ENCODE assay signal across 8 mouse cellular contexts in the genomic region with DNA sequence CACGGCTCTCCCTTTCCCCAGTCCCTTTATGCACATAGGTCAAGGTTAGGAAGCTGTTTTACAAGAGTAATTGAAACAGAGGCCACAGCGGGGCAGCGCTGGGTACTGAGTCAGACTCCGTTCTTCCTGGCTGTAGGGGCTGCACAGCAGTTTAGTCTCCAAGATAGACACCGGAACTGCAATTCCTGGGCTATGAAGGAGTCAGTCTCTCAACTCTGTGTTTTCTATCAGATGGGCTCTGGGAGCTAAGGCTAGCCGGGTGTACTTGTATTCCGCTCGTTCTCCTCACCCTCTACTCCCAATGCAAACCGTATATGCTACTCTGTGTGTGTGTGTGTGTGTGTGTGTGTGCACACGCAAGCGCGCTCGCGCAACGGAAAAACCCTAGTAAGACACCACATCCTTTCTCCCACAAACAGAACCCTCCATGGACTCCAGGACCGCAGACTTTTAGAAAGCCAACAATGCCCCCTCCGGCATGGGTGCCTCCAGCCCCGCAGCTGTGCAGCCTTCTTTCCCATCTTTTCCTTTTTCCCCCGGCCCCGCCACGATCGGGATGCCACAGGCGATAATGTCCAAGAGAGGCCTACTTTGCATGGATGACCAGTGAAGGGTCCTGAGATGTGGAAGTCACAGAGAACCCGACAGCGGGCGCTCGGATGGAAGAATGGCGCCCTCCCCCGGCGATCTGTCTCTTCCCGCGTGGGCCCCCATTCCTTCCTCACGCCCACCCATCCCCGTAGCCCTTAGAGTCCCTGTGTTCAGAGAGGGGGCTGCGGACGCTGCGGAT. TPM values are rescaled to one million over a fixed set of nuclear protein-coding genes. Genes with fewer than 3 reads are reported as not detected.
DNase-seq lines count a peak whose midpoint lies in the region; ATAC-seq lines count a peak whose summit lies in the region.

No protein-coding gene starts in this region.

- ATAC-seq in forebrain, embryonic 16.5 days: peak; percentile 37
- peak; percentile 28 to 52 for ATAC-seq in hematopoietic stem cell, adult 5-6 weeks (replicated peaks in 1 of 2; ENCODE audit: insufficient read depth in 1 of 2, low FRiP score in 2 of 2, low TSS enrichment in 1 of 2, low read depth in 1 of 2, poor library complexity in 2 of 2, severe bottlenecking in 2 of 2)

- H3K36me3 ChIP-seq in forebrain, embryonic 16.5 days (ENCODE audit: control insufficient read depth, insufficient read depth): no peaks in the 10 kb centered on the region

- H3K4me2 ChIP-seq in forebrain, embryonic 16.5 days (ENCODE audit: low read length): peak overlapping the region; percentile 91

- peak overlapping the region; percentile 96 for H3K9ac ChIP-seq in forebrain, embryonic 16.5 days (replicated peaks; ENCODE audit: low read depth, low read length)

- H3K27ac ChIP-seq in forebrain, embryonic 16.5 days (ENCODE audit: low read length): peak overlapping the region; percentile 79

- peak; percentile 64 for DNase-seq in Muller cell, postnatal 12 days (ENCODE audit: inconsistent ontology term)
- DNase-seq in c-Kit-positive CD71-negative TER-119-negative erythroid progenitor cells, embryonic 14.5 days (ENCODE audit: low read depth): peak; percentile 40
- DNase-seq in layer of hippocampus, postnatal 36 days: peak; percentile 56 to 59
- DNase-seq in lung, postnatal 14 days: peak; percentile 69
- peak; percentile 57 for DNase-seq in ovary, postnatal 36 days (ENCODE audit: low spot score)
- DNase-seq in urinary bladder, postnatal 14 days (ENCODE audit: low spot score): peak; percentile 65

- H3K4me1 ChIP-seq in forebrain, embryonic 16.5 days (replicated peaks; ENCODE audit: control insufficient read depth, insufficient read depth, low read length): peaks cover 35% of the 10 kb centered on the region

- no peaks in the 10 kb centered on the region for H3K27me3 ChIP-seq in forebrain, embryonic 16.5 days (replicated peaks; ENCODE audit: control insufficient read depth, insufficient read depth, low read length)

- peak overlapping the region; percentile 90 for H3K4me3 ChIP-seq in forebrain, embryonic 16.5 days (replicated peaks; ENCODE audit: low read length)

- WGBS in forebrain, embryonic 16.5 days: under 1% methylated on average over 37 of the region's 37 CpGs

- no peaks in the 10 kb centered on the region for H3K9me3 ChIP-seq in forebrain, embryonic 16.5 days (ENCODE audit: control insufficient read depth, low read length)

RNA-seq across cellular contexts. Expression of a gene that starts 0.7 kb away (rescaled TPM):
- 4.3 TPM in 2 replicates for polyA plus RNA-seq in forebrain, embryonic 16.5 days (2015; fragmentation: Nextera tagmentation; extraction: Ambion mirVana)
- total RNA-seq in hematopoietic stem cell, adult 5-6 weeks (2017): 23.1 and 24.5 TPM in 2 replicates
- 10 to 100 TPM; 32.6 to 35.7 TPM for total RNA-seq in layer of hippocampus, postnatal 36 days (2021)

Comparison
In these comparisons a context has a peak if more than half of its experiments do, and no peak if none do; other contexts are left out.
1. Peak in every context shown above with its lines: DNase-seq, ATAC-seq, H3K4me3 ChIP-seq and H3K27ac ChIP-seq.